Mouse (Mus musculus) cerebellum, adult 9-11 months (tissue): ENCODE results near the gene Ablim1.

ENCODE experiments used
- DNase-seq: peaks from one replicate; pipeline ENCODE4 v3.0.0; 2022

Ablim1 gene

DNA sequence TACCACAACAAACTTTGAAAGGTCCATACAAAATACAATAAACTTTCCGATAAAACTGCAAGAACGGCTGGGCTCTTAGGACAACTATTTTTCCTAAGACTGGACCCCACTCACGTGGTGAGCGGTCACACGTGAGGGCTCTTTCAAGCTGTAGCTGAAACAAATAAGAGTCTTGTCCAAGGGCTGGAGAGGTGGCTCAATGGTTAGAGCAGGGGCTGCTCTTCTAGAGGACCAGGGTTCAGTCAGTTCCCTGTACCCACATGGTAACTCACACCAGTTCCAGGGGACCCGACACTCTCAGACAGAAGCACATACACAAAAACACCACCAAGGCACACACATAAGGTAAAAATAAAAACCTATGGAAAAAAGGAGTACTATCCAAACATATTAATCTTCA lies 197.0 kb downstream of the Ablim1 start:
- DNase-seq: no peak

GRCm38 (mm10) chr19:57116871-57117501 lies 197.7 kb downstream of the Ablim1 start:
- peak; percentile 65 for DNase-seq

GRCm38 (mm10) chr19:57115670-57116069 lies 199.0 kb downstream of the Ablim1 start:
- no peak for DNase-seq

DNA sequence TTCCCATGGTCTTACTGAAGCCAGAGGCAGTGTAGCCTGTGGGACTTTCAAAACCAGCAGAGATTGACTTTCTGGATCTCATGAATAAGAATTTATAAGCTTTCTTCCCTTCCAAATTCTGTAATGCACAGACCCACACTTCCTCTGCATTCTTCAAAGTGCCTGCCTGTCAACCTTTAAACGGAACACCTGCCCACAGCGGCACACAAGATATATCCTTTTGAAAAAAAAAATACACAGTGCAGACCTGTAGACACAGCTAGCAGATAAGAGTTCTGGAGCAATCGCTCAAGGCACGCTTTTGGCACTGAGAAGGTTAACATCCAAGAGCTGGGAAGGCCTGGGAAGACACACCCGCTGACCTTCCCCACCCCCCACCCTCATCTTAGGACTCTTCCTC lies 199.8 kb downstream of the Ablim1 start:
- DNase-seq: no peak

DNA sequence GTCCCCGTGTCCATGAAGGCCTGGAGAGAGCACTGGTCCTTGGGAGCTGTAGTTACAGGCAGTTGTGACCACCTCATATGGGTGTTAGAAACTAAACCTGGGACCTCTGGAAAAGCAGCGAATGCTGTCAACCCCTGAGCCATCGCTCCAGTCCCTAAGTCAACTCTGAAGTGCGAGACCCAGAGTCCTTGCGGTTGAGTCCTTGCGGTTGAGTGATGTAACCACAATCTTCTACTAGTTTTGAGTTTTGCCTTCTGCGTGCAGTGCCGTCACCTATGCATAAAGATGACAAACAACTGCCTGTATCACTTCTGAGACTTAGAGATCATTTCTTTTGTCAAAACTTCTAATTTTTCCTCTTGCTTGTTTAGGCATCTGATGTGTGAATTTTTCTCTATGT lies 200.7 kb downstream of the Ablim1 start:
- DNase-seq: no peak

DNA sequence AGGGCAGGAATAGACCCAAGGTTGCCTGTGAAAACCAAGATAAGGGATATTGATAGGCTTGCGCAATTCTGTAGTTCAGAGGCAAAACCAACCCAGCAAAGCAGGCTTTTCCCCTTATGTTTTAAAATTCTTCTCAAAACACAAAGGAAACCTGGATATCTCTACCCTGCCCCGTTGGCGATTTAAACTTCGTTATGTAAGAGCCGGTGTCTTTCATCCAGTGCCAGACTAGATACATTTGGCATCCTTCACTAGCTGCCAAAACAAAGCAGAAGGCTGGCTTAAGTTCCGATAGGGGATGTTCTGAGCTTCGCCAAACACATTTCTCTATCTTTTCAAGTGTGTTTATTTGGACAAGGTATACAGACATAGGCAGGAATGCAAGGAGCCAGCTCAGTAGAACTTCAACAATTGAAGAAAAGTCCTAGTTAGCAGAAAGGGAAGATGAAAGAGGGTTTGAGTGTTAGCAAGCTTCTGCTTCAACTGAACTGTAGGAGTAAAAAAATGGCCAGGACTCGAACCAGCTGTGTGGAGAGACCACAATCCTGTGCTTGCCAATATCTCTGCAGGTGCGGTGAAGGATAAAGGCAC lies 201.8 kb downstream of the Ablim1 start:
- DNase-seq: peak; percentile 83

GRCm38 (mm10) chr19:57112231-57112815 lies 202.4 kb downstream of the Ablim1 start:
- peak; percentile 73 for DNase-seq

DNA sequence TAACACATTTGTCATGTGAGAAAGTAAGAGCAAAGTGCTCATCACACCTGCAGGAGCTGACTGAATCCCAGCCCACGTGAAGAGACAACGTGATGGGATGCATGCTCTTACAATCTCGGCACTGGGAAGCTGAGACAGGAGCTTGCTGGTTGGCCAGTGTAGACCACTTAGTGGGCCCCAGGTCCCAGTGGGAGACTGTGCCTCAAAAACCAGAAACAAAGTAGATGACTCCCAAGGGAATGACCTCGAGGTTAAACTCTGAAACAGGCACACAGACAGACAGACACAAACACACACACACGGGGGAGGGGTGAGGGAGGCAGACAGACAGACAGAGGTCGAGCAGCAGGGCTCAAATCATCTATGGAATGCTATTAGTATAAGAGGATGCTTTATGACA lies 203.4 kb downstream of the Ablim1 start:
- DNase-seq: no peak

DNA sequence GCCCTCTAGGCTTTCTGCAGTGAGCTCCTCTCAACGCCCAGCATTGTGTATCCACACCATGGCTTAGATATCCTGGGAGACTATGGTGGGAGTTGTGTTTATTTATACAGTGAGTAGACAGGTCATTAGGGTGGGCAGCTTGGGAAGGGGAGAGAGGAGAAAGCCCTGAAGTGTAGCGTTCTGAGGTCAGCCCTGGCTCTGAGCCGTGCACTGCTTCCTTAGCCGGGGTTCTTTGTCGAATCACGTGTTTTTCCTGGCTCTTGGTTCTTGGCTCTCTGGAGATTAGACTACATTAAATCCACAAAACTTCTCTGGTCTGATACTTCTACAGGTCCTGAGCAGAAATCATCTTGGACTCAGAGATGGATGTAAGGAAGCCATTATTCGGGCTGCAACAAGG lies 205.1 kb downstream of the Ablim1 start:
- no peak for DNase-seq

DNA sequence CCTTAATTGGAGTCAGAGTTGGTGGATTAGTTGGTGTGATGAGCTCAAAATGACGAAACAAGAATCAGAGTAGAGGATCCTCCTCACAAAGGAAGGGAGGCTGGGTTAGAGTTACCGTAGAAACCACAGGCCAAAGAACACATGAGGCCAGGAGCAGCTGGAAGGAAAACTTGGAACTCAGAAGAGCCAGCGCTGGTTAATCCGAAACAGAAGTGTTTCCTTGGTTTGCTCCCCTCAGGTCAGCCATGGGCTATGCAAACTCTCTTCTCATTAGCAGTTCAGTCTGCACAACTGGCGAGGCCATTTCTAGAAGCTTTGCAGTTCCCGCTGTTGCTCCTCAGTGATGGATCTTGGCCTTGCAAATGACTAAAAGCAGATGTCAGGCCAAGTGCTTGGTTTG lies 208.2 kb downstream of the Ablim1 start:
- DNase-seq: no peak

- DNase-seq: no peak
Measured at GRCm38 (mm10) chr19:57106031-57106430, 208.7 kb downstream of the Ablim1 start.

GRCm38 (mm10) chr19:57105156-57105555 lies 209.6 kb downstream of the Ablim1 start:
- DNase-seq: no peak

DNA sequence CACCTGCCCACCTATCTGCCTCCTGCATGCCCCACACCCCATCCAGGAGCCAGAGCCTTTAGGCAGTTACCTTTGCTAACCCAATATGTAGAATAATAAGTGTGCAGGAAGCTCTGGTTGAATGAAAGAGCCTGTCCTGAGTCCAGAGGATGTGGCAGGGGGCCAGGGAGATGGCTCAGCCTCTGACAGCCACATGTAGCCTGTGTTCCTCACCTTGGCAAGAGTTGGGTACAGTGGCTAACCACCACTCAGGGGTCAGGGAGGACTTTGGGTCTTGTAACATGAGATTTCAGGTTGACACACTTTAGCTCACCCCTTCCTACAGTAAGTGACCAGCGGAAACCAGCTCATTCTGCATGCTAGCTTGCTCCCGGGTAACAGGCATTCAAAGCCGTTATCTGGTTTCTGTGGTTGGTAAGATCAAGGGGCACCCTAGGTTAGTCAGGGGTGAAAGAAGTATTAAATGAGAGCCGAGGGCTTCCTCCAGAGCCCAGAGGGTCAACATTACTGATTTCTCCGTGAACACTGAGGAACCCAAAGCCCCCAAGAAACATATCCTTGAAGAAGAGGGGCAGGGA lies 210.5 kb downstream of the Ablim1 start:
- no peak for DNase-seq

- DNase-seq: no peak
Measured at GRCm38 (mm10) chr19:57103360-57103958, 211.3 kb downstream of the Ablim1 start.

DNA sequence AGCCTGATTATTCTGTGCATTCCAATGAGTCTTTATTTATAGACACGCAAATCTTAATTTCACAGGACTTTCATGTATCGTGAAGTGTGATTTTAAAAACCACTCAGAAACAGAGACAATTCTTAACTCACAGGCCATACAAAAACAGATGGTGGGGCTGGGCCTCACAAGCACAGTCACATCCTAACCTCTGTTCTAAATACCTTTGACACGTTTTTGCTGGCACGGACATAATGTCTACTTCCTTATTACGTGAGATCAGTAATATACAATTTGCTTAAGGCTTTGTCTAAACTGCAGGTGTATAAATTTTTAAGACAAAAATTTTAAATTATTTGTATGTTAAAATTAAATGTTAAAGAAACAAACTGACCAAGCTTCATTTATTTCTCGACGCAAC lies 212.7 kb downstream of the Ablim1 start:
- no peak for DNase-seq

- DNase-seq: no peak
Measured at GRCm38 (mm10) chr19:57100753-57101446, 213.8 kb downstream of the Ablim1 start.

DNA sequence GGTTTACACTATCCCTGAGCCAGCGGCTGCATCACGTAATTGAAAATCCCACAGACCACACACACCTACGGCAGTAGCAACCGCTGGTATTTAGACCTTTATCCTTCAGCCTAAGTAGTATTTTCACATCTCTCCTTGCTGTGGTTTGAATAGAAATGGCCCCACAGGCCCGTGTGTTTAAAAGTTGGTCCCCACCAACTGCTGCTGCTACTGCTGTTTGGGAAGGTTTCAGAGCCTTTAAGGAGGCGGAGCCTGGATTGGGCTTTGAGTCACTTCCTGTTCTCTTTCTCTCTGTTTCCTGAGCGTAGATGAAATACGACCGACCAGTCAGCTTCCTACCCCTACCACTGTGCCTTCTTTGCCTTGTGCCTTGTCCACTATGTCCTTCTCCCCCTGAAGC lies 214.7 kb downstream of the Ablim1 start:
- no peak for DNase-seq

- DNase-seq: peak; percentile 28
Measured at GRCm38 (mm10) chr19:57099094-57099357, 215.7 kb downstream of the Ablim1 start.

DNA sequence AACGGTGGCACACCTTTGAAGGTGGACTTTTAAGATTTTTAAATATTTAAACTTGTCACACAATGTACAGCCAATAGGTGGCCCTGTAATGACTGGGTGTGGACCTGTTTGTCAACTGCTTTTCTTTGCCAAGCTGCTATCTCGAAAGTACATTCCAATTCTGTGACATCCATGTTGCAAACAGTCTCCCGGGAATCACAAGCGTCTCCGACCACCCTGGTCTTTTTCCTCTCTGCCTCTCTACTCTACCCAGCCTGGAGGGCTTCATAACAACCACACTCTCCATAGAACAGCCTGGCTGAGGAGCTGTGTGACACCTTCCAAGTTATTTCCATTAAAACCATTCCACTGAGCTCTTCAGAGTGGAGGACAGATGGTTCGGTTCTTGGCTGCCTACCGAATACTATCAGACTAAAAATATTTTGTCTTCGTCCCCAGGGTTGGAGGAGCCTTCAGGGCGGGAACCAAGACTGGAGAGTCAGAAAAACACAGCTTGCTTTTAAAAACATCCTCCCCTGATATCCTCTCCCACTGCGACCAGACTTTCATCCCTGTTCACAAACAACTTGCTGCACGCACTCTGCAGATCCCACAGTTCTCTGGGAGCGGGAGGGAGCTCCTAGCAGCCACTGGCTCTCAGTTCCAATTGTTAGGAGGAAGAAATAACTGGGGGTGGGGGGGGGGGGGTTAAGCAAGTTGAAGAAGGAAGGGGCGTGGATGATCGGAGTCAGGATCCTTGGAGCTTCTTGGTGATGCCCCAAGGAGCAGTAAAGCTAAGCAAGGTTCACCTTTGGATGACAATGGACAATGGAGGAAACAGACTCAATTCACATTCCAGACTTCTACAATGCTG lies 216.3 kb downstream of the Ablim1 start:
- DNase-seq: peak; percentile 88

DNA sequence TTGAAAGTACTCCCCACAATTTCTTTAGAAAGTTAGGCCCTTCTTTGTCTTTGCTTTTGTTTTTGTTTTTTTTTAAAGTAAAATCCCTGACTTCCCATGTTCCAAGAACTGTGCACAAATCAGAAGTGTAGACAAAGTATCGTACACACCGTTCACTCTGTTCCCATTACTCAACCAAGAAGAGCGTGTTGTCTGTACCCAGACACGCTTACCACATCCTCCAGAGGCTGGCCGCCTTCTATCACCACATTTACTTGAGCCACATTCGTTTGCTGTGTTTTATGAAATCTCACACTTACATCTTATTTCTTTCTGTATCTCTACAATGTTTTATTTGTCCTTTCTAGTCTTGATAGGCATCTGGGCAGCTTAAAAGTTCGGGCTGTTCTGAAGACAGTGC lies 219.4 kb downstream of the Ablim1 start:
- no peak for DNase-seq

- DNase-seq: no peak
Measured at GRCm38 (mm10) chr19:57093698-57094004, 221.1 kb downstream of the Ablim1 start.

- no peak for DNase-seq
Measured at GRCm38 (mm10) chr19:57092958-57093697, 221.6 kb downstream of the Ablim1 start.
